Mouse (Mus musculus) layer of hippocampus, postnatal 10 days (tissue): ENCODE results near the gene Atxn2. TPM values are rescaled to one million over a fixed set of nuclear protein-coding genes. Genes with fewer than 3 reads are reported as not detected.

Source experiments
- DNase-seq, 2 experiments: peaks; one replicate each; pipeline ENCODE4 v3.0.0; 2021; ENCODE audit warnings: low spot score in 2 of 2
- total RNA-seq, 2 experiments: library from RNA; stranded (reverse); gene quantifications; 2 replicates each; pipeline ENCODE4 v1.2.3; 2021

The Atxn2 gene
- total RNA-seq, 2 experiments from 2014 or later, result 204 to 220 TPM

GRCm38 (mm10) chr5:121815867-121816380 is 104.8 kb downstream of the Atxn2 start:
- DNase-seq, result no peak

- DNase-seq, result no peak
Observed at GRCm38 (mm10) chr5:121816611-121817010, 105.5 kb downstream of the Atxn2 start.

GRCm38 (mm10) chr5:121817551-121817950 is 106.4 kb downstream of the Atxn2 start:
- DNase-seq, result no peak

GRCm38 (mm10) chr5:121818401-121818800 is 107.3 kb downstream of the Atxn2 start:
- no peak for DNase-seq

GRCm38 (mm10) chr5:121818862-121819261 is 107.7 kb downstream of the Atxn2 start:
- DNase-seq, result no peak

- DNase-seq, result no peak
Observed at GRCm38 (mm10) chr5:121819559-121819958, 108.4 kb downstream of the Atxn2 start.

GRCm38 (mm10) chr5:121820161-121820560 is 109.0 kb downstream of the Atxn2 start:
- no peak for DNase-seq

- DNase-seq, result no peak
Observed at GRCm38 (mm10) chr5:121820657-121821056, 109.5 kb downstream of the Atxn2 start.

- no peak for DNase-seq
Observed at GRCm38 (mm10) chr5:121821116-121821515, 110.0 kb downstream of the Atxn2 start.

GRCm38 (mm10) chr5:121821552-121821951 is 110.4 kb downstream of the Atxn2 start:
- no peak for DNase-seq

GRCm38 (mm10) chr5:121822786-121823505 is 111.8 kb downstream of the Atxn2 start:
- no peak for DNase-seq

- no peak for DNase-seq
Observed at GRCm38 (mm10) chr5:121823668-121824067, 112.5 kb downstream of the Atxn2 start.

- no peak for DNase-seq
Observed at GRCm38 (mm10) chr5:121824121-121824520, 113.0 kb downstream of the Atxn2 start.

- DNase-seq, result no peak
Observed at GRCm38 (mm10) chr5:121825606-121826005, 114.5 kb downstream of the Atxn2 start.

GRCm38 (mm10) chr5:121827876-121828275 is 116.7 kb downstream of the Atxn2 start:
- DNase-seq, result no peak

GRCm38 (mm10) chr5:121828491-121829432 is 117.6 kb downstream of the Atxn2 start:
- peak; percentile 42 to 57 for DNase-seq

GRCm38 (mm10) chr5:121831002-121831601 is 120.0 kb downstream of the Atxn2 start:
- DNase-seq, result no peak

GRCm38 (mm10) chr5:121832376-121833155 is 121.4 kb downstream of the Atxn2 start:
- no peak for DNase-seq

GRCm38 (mm10) chr5:121833159-121833558 is 122.0 kb downstream of the Atxn2 start:
- DNase-seq, result no peak

GRCm38 (mm10) chr5:121833572-121834240 is 122.6 kb downstream of the Atxn2 start:
- DNase-seq, result no peak
